Mouse (Mus musculus) intestine, postnatal 0 days (tissue): ENCODE data around the gene Asb17. TPM values are rescaled to one million over a fixed set of nuclear protein-coding genes. Genes with fewer than 3 reads are reported as not detected.

Experiments used
- ATAC-seq: fragments of 200-750 bp; cut with Nextera tagmentation; 2 replicates; pipeline ENCODE4 v1.8.0; 2017; ENCODE audit warnings: mild to moderate bottlenecking, moderate TSS enrichment, moderate library complexity
- H3K27ac ChIP-seq: fragments of 300-500 bp; sonication (generic); 2 replicates; pipeline ENCODE4 v1.5.1; 2014; ENCODE audit warnings: mild to moderate bottlenecking, low read depth, low read length, moderate library complexity
- H3K27me3 ChIP-seq: fragments of 300-500 bp; sonication (generic); replicated peaks from 2 replicates; pipeline ENCODE4 v1.6.1; 2014; ENCODE audit warnings: low read length, mixed read lengths; ENCODE audit not compliant: control insufficient read depth, insufficient read depth
- H3K36me3 ChIP-seq: fragments of 300-500 bp; sonication (generic); 2 replicates; pipeline ENCODE4 v1.6.1; 2014; ENCODE audit warnings: mild to moderate bottlenecking, moderate library complexity; ENCODE audit not compliant: control insufficient read depth, insufficient read depth
- H3K4me1 ChIP-seq: fragments of 300-500 bp; sonication (generic); replicated peaks from 2 replicates; pipeline ENCODE4 v1.6.1; 2014; ENCODE audit warnings: antibody characterized with exemption, low read length, mixed read lengths; ENCODE audit not compliant: control insufficient read depth, insufficient read depth
- H3K4me2 ChIP-seq: fragments of 300-500 bp; sonication (generic); replicated peaks from 2 replicates; pipeline ENCODE4 v1.6.1; 2014; ENCODE audit warnings: low read depth, mild to moderate bottlenecking, moderate library complexity
- H3K4me3 ChIP-seq: fragments of 300-500 bp; sonication (generic); 2 replicates; pipeline ENCODE4 v1.5.1; 2014; ENCODE audit warnings: low read depth, low read length
- H3K9ac ChIP-seq: fragments of 300-500 bp; sonication (generic); 2 replicates; pipeline ENCODE4 v1.6.1; 2014; ENCODE audit warnings: mild to moderate bottlenecking, low read depth, low read length
- H3K9me3 ChIP-seq: fragments of 300-500 bp; sonication (generic); 2 replicates; pipeline ENCODE4 v1.6.1; 2016; ENCODE audit warnings: mixed run types; ENCODE audit not compliant: control insufficient read depth
- CTCF ChIP-seq: sonication (generic); IDR thresholded peaks from 2 replicates; pipeline ENCODE4 v1.5.1; 2016; ENCODE audit warnings: low read depth, mild to moderate bottlenecking, control low read depth, antibody characterized with exemption, moderate library complexity
- WGBS: fragments of 180-500 bp; shearing (Covaris S2); extraction: QIAGEN DNeasy Blood & Tissue Kit; methylation state at CpG from one replicate; pipeline ENCODE4 v1.1.7; 2014; 5-methylcytosine and 5-hydroxymethylcytosine counted together
- polyA plus RNA-seq: library from polyadenylated mRNA; unstranded; fragments of >200 nt; fragmentation: Nextera tagmentation; extraction: Ambion mirVana; gene quantifications from 2 replicates; pipeline ENCODE4 v1.2.1, GENCODE M21; 2015

Asb17 gene
- not detected in 2 replicates for polyA plus RNA-seq

DNA sequence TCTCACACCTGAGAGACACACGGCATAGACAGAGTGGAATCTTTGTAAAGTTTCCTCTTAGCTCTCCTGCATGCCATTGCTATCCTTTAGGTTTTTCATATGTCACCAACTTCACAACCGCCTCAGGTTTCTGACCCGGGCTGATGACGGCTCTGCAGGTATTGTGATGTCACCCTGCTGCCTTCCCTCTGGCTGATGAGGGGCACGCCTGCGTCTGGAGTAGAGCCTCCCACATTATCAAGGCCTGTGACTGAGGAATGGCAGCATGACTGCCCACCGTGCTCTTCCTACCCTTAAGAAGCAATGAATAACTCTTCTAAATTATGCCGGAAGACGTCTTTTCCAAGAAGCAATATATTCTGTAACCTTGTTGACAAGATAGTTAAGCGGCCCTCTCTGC is at the start of gene Asb17:
Gene Asb17, plus strand, starts transcription at position 180 of the 400 bp plus-strand sequence.
- H3K4me1 ChIP-seq, result no peaks in the 10 kb centered on the region
- no peak for ATAC-seq
- 82% methylated on average over 10 of the region's 10 CpGs for WGBS
- no peak within 1 kb of the TSS for H3K4me2 ChIP-seq
- no peaks in the 10 kb centered on the region for H3K27me3 ChIP-seq
- H3K4me3 ChIP-seq, result no peak within 1 kb of the TSS
- H3K27ac ChIP-seq, result no peak within 1 kb of the TSS
- H3K36me3 ChIP-seq, result no peaks in the 10 kb centered on the region
- TF ChIP-seq CTCF, result no peak
- H3K9ac ChIP-seq, result no peak within 1 kb of the TSS
- H3K9me3 ChIP-seq, result no peaks in the 10 kb centered on the region

DNA sequence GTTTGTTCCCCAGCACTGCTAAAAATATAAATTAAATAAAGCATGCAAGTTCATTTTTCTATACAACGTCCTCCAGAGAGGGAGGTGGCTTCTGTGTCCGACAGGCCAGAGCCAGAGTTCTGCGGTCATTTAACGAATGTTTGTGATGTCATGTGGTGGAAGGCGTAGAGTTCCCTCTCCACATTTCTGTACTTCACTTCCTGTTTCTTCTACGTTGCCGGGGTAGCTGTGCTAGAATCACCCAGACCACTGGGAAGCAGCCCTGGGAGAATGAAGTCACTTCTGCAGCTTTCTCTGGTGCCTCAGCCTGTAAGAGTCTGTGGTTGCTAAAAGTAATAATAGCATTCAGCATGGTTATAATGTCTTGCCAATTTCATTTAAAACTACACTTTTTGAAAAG is 46.4 kb upstream of the Asb17 start:
- no peaks in the 10 kb centered on the region for H3K36me3 ChIP-seq
- H3K27ac ChIP-seq, result no peak overlapping the region
- 45% methylated on average over 7 of the region's 7 CpGs for WGBS
- no peaks in the 10 kb centered on the region for H3K9me3 ChIP-seq
- H3K27me3 ChIP-seq, result no peaks in the 10 kb centered on the region
- TF ChIP-seq CTCF, result no peak
- no peak overlapping the region for H3K4me2 ChIP-seq
- H3K4me3 ChIP-seq, result no peak overlapping the region
- H3K4me1 ChIP-seq, result no peaks in the 10 kb centered on the region
- no peak for ATAC-seq
- no peak overlapping the region for H3K9ac ChIP-seq

DNA sequence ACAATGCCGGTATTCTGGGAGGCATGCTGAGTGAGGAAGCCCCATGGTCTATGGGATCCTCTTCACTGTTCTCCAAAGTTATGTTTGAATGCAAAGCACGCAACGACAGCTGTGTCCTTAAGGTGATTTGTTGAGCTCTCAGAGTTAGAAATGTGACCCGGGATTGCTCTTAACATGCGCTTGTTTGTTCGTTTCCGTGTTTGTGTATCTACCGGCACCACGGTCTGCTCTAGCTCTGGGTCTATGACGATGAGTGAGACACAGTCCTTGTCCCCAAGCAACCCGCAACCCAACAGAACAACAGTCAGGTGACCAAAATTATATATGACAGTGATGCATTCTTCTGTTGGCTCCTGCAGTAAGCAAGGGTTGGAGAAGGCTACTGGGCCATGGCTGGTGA is 44.4 kb upstream of the Asb17 start:
- Histone ChIP-seq H3K9me3 (no peaks in the 10 kb centered on the region), H3K36me3 (no peaks in the 10 kb centered on the region), H3K27me3 (no peaks in the 10 kb centered on the region), H3K9ac (no peak overlapping the region), H3K4me1 (no peaks in the 10 kb centered on the region), H3K4me3 (no peak overlapping the region), H3K4me2 (no peak overlapping the region), H3K27ac (no peak overlapping the region)
- TF ChIP-seq CTCF, result no peak
- WGBS, result 86% methylated on average over 11 of the region's 11 CpGs
- ATAC-seq, result no peak

DNA sequence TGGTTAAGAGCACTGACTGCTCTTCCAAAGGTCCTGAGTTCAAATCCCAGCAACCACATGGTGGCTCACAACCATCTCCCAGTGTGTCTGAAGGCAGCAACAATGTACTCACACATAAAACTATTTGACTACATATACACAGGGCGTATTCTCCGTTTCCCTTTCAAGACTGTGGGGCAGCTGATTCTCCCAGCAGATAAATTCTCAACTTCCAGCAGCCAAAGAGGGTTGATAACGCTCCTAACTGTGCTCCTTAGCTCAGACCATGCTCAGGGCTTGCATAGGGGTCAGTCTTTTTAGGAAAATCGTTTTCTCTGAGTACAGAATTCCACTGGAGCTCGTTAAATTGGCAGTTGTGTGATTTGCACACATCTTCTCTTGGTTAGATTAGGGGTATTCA is 43.3 kb upstream of the Asb17 start:
- H3K27me3 ChIP-seq, result no peaks in the 10 kb centered on the region
- ATAC-seq, result no peak
- 72% methylated on average over 5 of the region's 5 CpGs for WGBS
- no peaks in the 10 kb centered on the region for H3K36me3 ChIP-seq
- no peak overlapping the region for H3K9ac ChIP-seq
- no peak overlapping the region for H3K27ac ChIP-seq
- H3K4me3 ChIP-seq, result no peak overlapping the region
- no peak overlapping the region for H3K4me2 ChIP-seq
- H3K9me3 ChIP-seq, result no peaks in the 10 kb centered on the region
- no peaks in the 10 kb centered on the region for H3K4me1 ChIP-seq
- no peak for TF ChIP-seq CTCF

DNA sequence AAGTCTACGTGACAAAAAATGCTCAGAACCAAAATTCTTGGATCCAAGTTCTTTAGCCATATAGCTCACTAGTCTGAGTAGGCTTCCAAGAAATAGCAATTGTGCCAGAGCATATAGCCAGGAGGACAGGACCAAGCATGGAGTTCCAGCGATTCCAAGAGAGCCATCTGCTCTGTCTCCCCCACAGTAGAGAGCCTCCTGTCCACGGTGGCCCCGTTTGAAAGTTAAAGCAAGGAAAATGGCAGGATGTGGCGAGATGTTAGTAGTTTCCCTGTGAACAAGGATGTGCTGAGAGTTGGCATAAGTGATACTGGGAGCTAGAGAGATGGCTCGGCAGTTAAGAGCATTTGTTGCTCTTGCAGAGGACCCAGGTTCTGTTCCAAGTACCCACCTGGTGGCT is 42.5 kb upstream of the Asb17 start:
- WGBS, result 82% methylated on average over 6 of the region's 6 CpGs
- TF ChIP-seq CTCF, result no peak
- no peak overlapping the region for H3K27ac ChIP-seq
- no peaks in the 10 kb centered on the region for H3K27me3 ChIP-seq
- H3K9ac ChIP-seq, result no peak overlapping the region
- H3K4me1 ChIP-seq, result no peaks in the 10 kb centered on the region
- H3K9me3 ChIP-seq, result no peaks in the 10 kb centered on the region
- no peaks in the 10 kb centered on the region for H3K36me3 ChIP-seq
- no peak for ATAC-seq
- no peak overlapping the region for H3K4me2 ChIP-seq
- H3K4me3 ChIP-seq, result no peak overlapping the region

DNA sequence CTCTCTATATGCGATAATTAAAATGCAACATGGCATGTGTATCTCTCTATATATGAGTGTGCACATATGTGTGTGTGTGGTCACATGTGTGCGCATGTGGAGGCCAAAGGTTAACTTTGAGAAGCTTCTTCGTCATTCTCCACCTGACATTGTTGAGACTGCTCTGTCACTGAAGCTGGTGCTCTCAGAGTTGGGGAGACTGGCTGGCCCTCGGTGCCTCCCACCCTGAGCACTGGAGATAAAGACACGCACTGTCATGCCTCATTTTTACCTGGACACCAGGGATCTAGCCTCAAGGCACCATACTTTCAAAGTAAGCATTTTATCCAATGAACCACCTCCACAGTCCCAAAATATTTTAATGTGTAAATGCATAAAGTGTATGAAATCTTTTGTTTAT is 41.4 kb upstream of the Asb17 start:
- no peak for TF ChIP-seq CTCF
- Histone ChIP-seq H3K36me3 (no peaks in the 10 kb centered on the region), H3K4me3 (no peak overlapping the region), H3K9ac (no peak overlapping the region), H3K27ac (no peak overlapping the region), H3K27me3 (no peaks in the 10 kb centered on the region), H3K9me3 (no peaks in the 10 kb centered on the region), H3K4me2 (no peak overlapping the region), H3K4me1 (no peaks in the 10 kb centered on the region)
- 83% methylated on average over 5 of the region's 5 CpGs for WGBS
- ATAC-seq, result no peak

DNA sequence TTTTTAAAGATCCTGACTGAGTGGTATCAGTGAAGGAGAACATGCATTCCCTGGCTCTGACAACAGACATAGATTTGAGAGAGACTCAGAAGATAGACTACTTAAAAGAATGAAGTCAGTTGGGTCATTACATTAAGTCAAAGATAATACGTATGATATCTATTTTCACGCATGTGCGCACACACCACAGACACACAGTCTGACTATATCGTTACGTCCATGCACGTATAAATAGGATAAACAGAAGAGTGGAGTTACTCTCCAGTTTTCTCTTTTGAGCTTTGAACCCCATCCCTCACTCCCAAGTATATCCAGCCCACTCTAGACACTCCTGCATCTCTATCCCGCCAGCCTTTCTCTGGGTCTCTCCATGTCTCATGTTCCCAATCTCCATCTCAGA is 40.0 kb upstream of the Asb17 start:
- WGBS, result 92% methylated on average over 7 of the region's 7 CpGs
- H3K9ac ChIP-seq, result no peak overlapping the region
- H3K36me3 ChIP-seq, result no peaks in the 10 kb centered on the region
- H3K4me2 ChIP-seq, result no peak overlapping the region
- no peak for TF ChIP-seq CTCF
- no peaks in the 10 kb centered on the region for H3K9me3 ChIP-seq
- H3K27me3 ChIP-seq, result no peaks in the 10 kb centered on the region
- no peak for ATAC-seq
- no peaks in the 10 kb centered on the region for H3K4me1 ChIP-seq
- H3K4me3 ChIP-seq, result no peak overlapping the region
- no peak overlapping the region for H3K27ac ChIP-seq
